Mouse (Mus musculus) MEL (cell line): ENCODE results near the gene Slc25a23.

Source experiments
- CTCF ChIP-seq, 3 experiments: IDR thresholded peaks in 2 of 3; conservative IDR thresholded peaks in 1 of 3; 2 replicates each; pipeline ENCODE4 v1.5.1; 2011 to 2012; ENCODE audit warnings: low read length in 3 of 3, low read depth in 2 of 3, mild to moderate bottlenecking in 2 of 3, improper control_type of control experiment in 1 of 3, inconsistent platforms in 1 of 3, mixed read lengths in 1 of 3, moderate library complexity in 1 of 3; ENCODE audit not compliant: control insufficient read depth in 1 of 3, insufficient read depth in 1 of 3, poor library complexity in 1 of 3, severe bottlenecking in 1 of 3
- MYB ChIP-seq: IDR thresholded peaks from 2 replicates; pipeline ENCODE4 v1.6.1; 2011; ENCODE audit warnings: mild to moderate bottlenecking, low read depth, low read length, improper control_type of control experiment

GRCm38 (mm10) chr17:57061069-57061468, 1.4 kb upstream of the Slc25a23 start:
- TF ChIP-seq MYB: no peak
- no peak for TF ChIP-seq CTCF (IDR thresholded peaks at IDR 0.05 in 2 of 3, conservative IDR thresholded peaks at IDR 0.05 in 1 of 3; ENCODE audit: control insufficient read depth in 1 of 3, insufficient read depth in 1 of 3, low read depth in 2 of 3, low read length in 3 of 3, poor library complexity in 1 of 3, severe bottlenecking in 1 of 3)
